Mouse (Mus musculus): ENCODE measurements around the gene Slc4a8. TPM values are rescaled to one million over a fixed set of nuclear protein-coding genes. Genes with fewer than 3 reads are reported as not detected.
"Not testable (repeated sequence)": the region's sequence is repeated elsewhere in the genome, so short reads cannot be mapped to it uniquely, and the experiment has no call there.

Slc4a8 gene
- polyA plus RNA-seq, 1 experiment from 2014 or later: 16.0 TPM

DNA sequence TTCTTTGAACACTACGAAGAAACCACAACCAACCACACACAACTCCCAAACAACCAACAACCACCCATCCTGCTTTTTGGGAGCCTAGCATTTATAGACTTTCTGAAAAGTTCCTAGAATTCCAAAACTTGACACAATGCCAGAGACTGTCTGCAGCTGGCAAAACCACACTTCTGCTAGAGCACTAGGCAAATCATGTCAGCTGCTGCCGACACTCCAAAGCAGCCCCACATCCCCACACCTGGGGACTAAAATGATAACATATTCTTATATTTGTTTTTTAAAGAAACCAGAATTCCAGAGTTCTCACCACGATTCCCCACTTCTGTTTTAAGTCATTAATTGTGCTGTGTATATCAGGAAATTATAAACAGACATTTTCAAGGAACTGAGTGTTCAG, 57.3 kb downstream of the Slc4a8 start:
- H3K27ac ChIP-seq (replicated peaks): no peak overlapping the region
- no peak overlapping the region for H3K9ac ChIP-seq (replicated peaks)
- ATAC-seq (ENCODE audit: low FRiP score, low read depth): no peak
- no peak overlapping the region for H3K4me2 ChIP-seq (replicated peaks)
- peaks cover 4% of the 10 kb centered on the region; the same call in 1 of the 2 replicates for H3K4me1 ChIP-seq
- no peak overlapping the region for H3K4me3 ChIP-seq
- H3K27me3 ChIP-seq: peaks cover 40% of the 10 kb centered on the region
- H3K36me3 ChIP-seq: peaks cover 9% of the 10 kb centered on the region
- no peaks in the 10 kb centered on the region for H3K9me3 ChIP-seq
- 87% methylated on average over 3 of the region's 3 CpGs for WGBS

- Histone ChIP-seq H3K9ac (replicated peaks) (no peak overlapping the region), H3K27me3 (peaks cover 45% of the 10 kb centered on the region), H3K4me2 (replicated peaks) (no peak overlapping the region), H3K4me3 (no peak overlapping the region), H3K4me1 (peaks cover 7% of the 10 kb centered on the region), H3K36me3 (no peaks in the 10 kb centered on the region), H3K9me3 (no peaks in the 10 kb centered on the region), H3K27ac (replicated peaks) (no peak overlapping the region)
- no peak for ATAC-seq (ENCODE audit: low FRiP score, low read depth)
- 65% methylated on average over 8 of the region's 8 CpGs for WGBS
Observed at GRCm38 (mm10) chr15:100821824-100822223, 60.3 kb downstream of the Slc4a8 start.

GRCm38 (mm10) chr15:100822370-100822769, 60.8 kb downstream of the Slc4a8 start:
- not testable (repeated sequence) for H3K27ac ChIP-seq (replicated peaks); ATAC-seq (ENCODE audit: low FRiP score, low read depth); H3K9ac ChIP-seq (replicated peaks); H3K4me1 ChIP-seq; H3K4me3 ChIP-seq; H3K36me3 ChIP-seq; H3K9me3 ChIP-seq; H3K4me2 ChIP-seq (replicated peaks)
- WGBS: 69% methylated on average over 4 of the region's 4 CpGs
- H3K27me3 ChIP-seq: peaks cover 41% of the 10 kb centered on the region

DNA sequence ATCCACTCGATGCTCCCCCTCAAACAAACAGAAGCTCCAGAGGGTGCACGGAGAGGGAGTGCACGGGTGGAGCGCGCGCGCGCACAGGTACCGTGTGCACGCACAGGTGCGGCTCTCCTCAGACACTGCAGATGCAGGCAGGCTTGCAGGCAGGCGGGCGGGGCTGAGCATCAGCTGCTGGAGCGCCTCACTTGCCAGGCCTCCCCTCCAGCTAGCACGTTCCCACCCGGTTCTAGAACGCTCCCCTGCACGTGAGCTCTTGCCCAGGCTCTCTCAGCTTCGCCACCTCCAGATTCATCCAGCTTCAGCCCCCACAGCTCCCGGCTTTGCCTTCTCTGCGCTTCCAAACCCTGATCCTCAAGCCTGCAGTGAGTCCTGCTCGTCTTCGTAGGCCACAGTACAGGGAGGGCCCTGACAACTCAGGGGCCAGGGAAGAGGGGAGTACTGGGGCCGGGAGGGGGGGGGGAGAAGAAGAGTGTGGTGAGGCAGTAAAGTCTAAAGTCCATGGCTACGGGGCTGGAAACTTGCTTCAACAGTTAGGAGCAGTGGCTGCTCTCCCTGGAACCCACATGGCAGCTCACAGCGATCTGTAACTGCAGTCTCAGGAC, 63.8 kb downstream of the Slc4a8 start:
- no peaks in the 10 kb centered on the region for H3K36me3 ChIP-seq
- 21% methylated on average over 26 of the region's 26 CpGs for WGBS
- peak overlapping the region; percentile 41 for H3K4me2 ChIP-seq (replicated peaks)
- 0 out of 2 replicates have a peak overlapping the region, but pooled peaks have one; percentile 24 for H3K9ac ChIP-seq (replicated peaks)
- peaks cover 7% of the 10 kb centered on the region for H3K4me1 ChIP-seq
- peaks cover 36% of the 10 kb centered on the region for H3K27me3 ChIP-seq
- no peaks in the 10 kb centered on the region for H3K9me3 ChIP-seq
- H3K27ac ChIP-seq (replicated peaks): no peak overlapping the region
- H3K4me3 ChIP-seq: no peak overlapping the region
- ATAC-seq (ENCODE audit: low FRiP score, low read depth): no peak

- ATAC-seq (ENCODE audit: low FRiP score, low read depth): no peak
- no peak overlapping the region for H3K4me2 ChIP-seq (replicated peaks)
Observed at GRCm38 (mm10) chr15:100826076-100826475, 64.5 kb downstream of the Slc4a8 start.

GRCm38 (mm10) chr15:100829775-100830174, 68.2 kb downstream of the Slc4a8 start:
- no peaks in the 10 kb centered on the region for H3K36me3 ChIP-seq
- no peak overlapping the region for H3K4me3 ChIP-seq
- no peak for ATAC-seq (ENCODE audit: low FRiP score, low read depth)
- H3K4me2 ChIP-seq (replicated peaks): no peak overlapping the region
- 88% methylated on average over 9 of the region's 9 CpGs for WGBS
- peaks cover 22% of the 10 kb centered on the region for H3K27me3 ChIP-seq
- H3K4me1 ChIP-seq: peaks cover 10% of the 10 kb centered on the region
- no peak overlapping the region for H3K27ac ChIP-seq (replicated peaks)
- H3K9me3 ChIP-seq: no peaks in the 10 kb centered on the region
- no peak overlapping the region for H3K9ac ChIP-seq (replicated peaks)

More at GRCm38 (mm10) chr15:100826076-100826475, 64.5 kb downstream of the Slc4a8 start:
- no peaks in the 10 kb centered on the region for H3K36me3 ChIP-seq
- no peak overlapping the region for H3K27ac ChIP-seq (replicated peaks)
- H3K27me3 ChIP-seq: peaks cover 33% of the 10 kb centered on the region
- H3K9ac ChIP-seq (replicated peaks): no peak overlapping the region
- no peaks in the 10 kb centered on the region for H3K9me3 ChIP-seq
- no peak overlapping the region for H3K4me3 ChIP-seq
- H3K4me1 ChIP-seq: peaks cover 7% of the 10 kb centered on the region
- WGBS: 88% methylated on average over 8 of the region's 8 CpGs

- Histone ChIP-seq H3K27ac (replicated peaks) (no peak overlapping the region), H3K27me3 (peaks cover 13% of the 10 kb centered on the region), H3K4me3 (no peak overlapping the region), H3K9me3 (no peaks in the 10 kb centered on the region), H3K4me1 (peaks cover 3% of the 10 kb centered on the region; the same call in 1 of the 2 replicates), H3K36me3 (no peaks in the 10 kb centered on the region), H3K4me2 (replicated peaks) (no peak overlapping the region), H3K9ac (replicated peaks) (no peak overlapping the region)
- 55% methylated on average over 6 of the region's 6 CpGs for WGBS
- ATAC-seq (ENCODE audit: low FRiP score, low read depth): no peak
Observed at GRCm38 (mm10) chr15:100830682-100831081, 69.1 kb downstream of the Slc4a8 start.

DNA sequence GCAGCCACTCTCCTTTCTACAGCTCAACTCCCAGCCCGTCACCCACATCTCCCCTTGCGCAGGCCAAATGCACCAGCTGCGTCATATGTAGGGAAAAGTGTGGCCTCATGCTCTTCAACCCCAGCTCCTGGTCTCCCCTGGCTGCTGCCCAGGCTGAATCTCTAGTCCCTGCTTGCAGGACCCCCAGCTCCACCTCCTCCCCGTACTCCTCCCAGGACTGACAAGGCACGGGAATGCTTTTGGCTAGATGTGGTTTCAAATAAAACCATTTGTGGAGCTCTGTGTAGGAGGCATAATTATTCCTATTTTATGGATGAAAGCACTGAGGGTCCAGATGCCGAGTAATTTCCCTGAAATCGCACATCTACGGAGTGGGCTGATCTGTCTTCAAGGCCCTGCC, 70.6 kb downstream of the Slc4a8 start:
- Histone ChIP-seq H3K27me3 (peaks cover 9% of the 10 kb centered on the region; the same call in 1 of the 2 replicates), H3K36me3 (no peaks in the 10 kb centered on the region), H3K4me3 (no peak overlapping the region), H3K27ac (replicated peaks) (no peak overlapping the region), H3K9ac (replicated peaks) (no peak overlapping the region), H3K4me2 (replicated peaks) (no peak overlapping the region), H3K4me1 (0 out of 2 replicates have a peak, but pooled peaks cover 3% of the 10 kb centered on the region), H3K9me3 (no peaks in the 10 kb centered on the region)
- WGBS: 84% methylated on average over 8 of the region's 8 CpGs
- ATAC-seq (ENCODE audit: low FRiP score, low read depth): no peak

DNA sequence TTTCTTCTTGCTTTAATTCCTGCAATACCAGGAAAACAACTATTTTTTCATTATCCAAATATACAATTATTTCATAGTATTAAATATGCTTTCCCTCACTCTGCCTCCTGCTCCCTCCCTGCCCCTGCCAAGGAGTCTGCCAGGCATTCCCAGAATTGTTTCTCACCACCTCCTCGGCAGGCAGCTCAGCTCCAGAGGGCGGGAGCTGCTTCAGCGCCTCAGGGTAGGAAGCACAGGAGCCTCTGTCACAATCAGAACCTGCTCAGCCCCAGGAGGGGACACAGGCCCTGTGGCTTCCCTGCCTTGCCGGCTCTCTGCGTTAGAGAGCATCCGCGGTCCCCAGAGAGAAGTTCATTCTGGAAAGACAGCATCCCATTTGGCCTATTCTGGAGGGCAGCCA, 71.2 kb downstream of the Slc4a8 start:
- H3K36me3 ChIP-seq: no peaks in the 10 kb centered on the region
- H3K27me3 ChIP-seq: peaks cover 9% of the 10 kb centered on the region; the same call in 1 of the 2 replicates
- no peak for ATAC-seq (ENCODE audit: low FRiP score, low read depth)
- WGBS: 37% methylated on average over 7 of the region's 7 CpGs
- no peaks in the 10 kb centered on the region for H3K9me3 ChIP-seq
- H3K4me2 ChIP-seq (replicated peaks): no peak overlapping the region
- no peak overlapping the region for H3K27ac ChIP-seq (replicated peaks)
- no peak overlapping the region for H3K4me3 ChIP-seq
- H3K9ac ChIP-seq (replicated peaks): no peak overlapping the region
- H3K4me1 ChIP-seq: 0 out of 2 replicates have a peak, but pooled peaks cover 3% of the 10 kb centered on the region

DNA sequence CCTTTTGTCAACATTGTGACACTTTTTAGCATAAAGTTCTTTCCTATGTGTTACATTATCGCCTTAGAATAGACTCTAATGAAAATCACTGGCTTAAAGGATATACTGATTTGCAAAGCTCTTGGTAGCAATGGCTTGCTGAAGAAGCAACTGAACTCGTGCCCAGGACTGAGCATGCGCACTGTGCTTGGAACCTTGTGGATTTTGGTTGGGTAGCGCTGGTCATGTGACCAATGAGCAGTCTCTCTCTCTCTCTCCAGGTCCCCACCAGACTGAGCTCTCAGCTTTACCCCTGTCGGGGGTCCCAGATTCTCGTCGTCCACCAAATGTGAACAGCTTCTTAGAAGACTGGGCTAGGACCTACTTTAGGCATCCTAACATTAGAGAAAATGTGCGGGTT, 75.2 kb downstream of the Slc4a8 start:
- Histone ChIP-seq H3K9me3 (no peaks in the 10 kb centered on the region), H3K9ac (replicated peaks) (no peak overlapping the region), H3K27me3 (peaks cover 9% of the 10 kb centered on the region; the same call in 1 of the 2 replicates), H3K4me2 (replicated peaks) (no peak overlapping the region), H3K36me3 (no peaks in the 10 kb centered on the region), H3K27ac (replicated peaks) (no peak overlapping the region), H3K4me3 (no peak overlapping the region), H3K4me1 (peaks cover 3% of the 10 kb centered on the region; the same call in 1 of the 2 replicates)
- no peak for ATAC-seq (ENCODE audit: low FRiP score, low read depth)
- 83% methylated on average over 8 of the region's 8 CpGs for WGBS

GRCm38 (mm10) chr15:100838607-100839207, 77.2 kb downstream of the Slc4a8 start:
- Histone ChIP-seq H3K4me2 (replicated peaks) (no peak overlapping the region), H3K27ac (replicated peaks) (no peak overlapping the region), H3K4me3 (no peak overlapping the region), H3K36me3 (no peaks in the 10 kb centered on the region), H3K27me3 (peaks cover 4% of the 10 kb centered on the region; the same call in 1 of the 2 replicates), H3K9ac (replicated peaks) (no peak overlapping the region), H3K4me1 (no peaks in the 10 kb centered on the region; the same call in 1 of the 2 replicates), H3K9me3 (no peaks in the 10 kb centered on the region)
- WGBS: 38% methylated on average over 12 of the region's 12 CpGs
- ATAC-seq (ENCODE audit: low FRiP score, low read depth): no peak

GRCm38 (mm10) chr15:100844336-100844735, 82.8 kb downstream of the Slc4a8 start:
- peaks cover 8% of the 10 kb centered on the region; the same call in 1 of the 2 replicates for H3K4me1 ChIP-seq
- 90% methylated on average over 7 of the region's 7 CpGs for WGBS
- peaks cover 7% of the 10 kb centered on the region; the same call in 1 of the 2 replicates for H3K9me3 ChIP-seq
- ATAC-seq (ENCODE audit: low FRiP score, low read depth): no peak
- no peak overlapping the region for H3K4me2 ChIP-seq (replicated peaks)
- H3K9ac ChIP-seq (replicated peaks): no peak overlapping the region
- no peak overlapping the region for H3K4me3 ChIP-seq
- no peaks in the 10 kb centered on the region for H3K36me3 ChIP-seq
- no peak overlapping the region for H3K27ac ChIP-seq (replicated peaks)
- no peaks in the 10 kb centered on the region for H3K27me3 ChIP-seq
